Mouse (Mus musculus): ENCODE results near the gene Bysl.
"Not testable (repeated sequence)": the region's sequence is repeated elsewhere in the genome, so short reads cannot be mapped to it uniquely, and the experiment has no call there.

The Bysl gene

DNA sequence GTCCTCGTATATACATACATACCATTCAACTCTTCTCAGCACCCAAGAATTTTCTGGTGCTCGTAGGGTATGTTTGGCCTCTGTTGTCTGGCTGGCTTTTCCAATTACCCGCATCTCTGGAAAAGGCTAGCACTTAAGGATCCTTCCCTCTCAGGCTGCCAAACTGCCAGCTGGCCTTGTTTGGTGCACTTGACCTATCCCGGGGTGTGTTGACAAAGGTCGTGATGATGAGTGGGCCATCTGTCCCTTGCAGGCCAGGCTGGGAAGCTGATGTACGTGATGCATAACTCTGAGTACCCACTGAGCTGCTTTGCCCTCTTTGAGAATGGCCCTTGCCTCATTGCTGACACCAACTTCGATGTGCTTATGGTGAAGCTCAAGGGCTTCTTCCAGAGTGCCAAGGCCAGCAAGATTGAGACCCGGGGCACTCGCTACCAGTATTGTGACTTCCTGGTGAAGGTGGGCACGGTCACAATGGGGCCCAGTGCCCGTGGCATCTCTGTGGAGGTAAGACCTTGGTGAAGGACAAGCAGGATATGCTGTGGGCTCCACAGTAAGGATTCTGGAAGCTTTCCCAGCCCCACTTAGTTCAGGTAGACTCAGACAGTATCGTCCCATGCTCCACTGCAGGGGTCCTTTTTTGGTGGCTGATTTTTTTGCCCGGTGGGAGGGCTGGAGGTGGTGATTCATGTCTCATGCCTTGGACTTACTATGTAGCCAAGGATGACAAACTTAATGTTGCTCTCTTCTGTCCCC, 7.4 kb upstream of the Bysl start:
- DNase-seq (ENCODE audit: low spot score in 2 of 2) = no peak

DNA sequence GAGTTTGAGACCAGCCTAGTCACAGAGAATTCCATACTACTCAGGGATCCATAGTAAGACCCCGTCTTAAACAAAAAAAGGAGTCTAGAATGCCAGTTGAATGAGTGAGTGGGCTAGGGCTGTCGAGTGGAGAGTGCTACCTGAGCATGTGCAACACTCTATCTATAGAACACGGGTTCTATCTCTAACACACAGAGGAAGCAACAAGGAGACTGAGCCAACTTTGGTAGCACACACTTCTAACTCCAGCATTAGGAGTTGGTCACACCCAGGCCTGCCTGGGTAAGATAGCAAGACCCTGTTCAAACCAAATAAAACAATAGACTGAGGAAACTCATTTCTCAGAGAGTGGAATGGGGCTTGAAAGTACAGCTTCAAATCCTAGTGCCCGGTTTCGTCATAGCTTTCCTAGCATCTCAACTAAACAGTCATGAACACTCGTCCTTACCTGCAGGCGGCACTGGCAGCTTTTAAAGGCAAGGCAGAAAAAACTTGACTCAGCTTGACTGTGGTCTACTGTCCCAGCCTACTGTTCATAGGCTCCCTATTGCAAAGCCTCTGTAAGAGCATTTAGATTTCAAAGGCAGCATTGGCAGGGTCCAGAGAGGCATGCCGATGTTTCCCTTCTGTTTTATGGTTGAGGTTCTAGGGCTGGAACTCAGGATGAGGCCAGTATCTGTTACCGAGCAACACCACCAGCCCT, 6.5 kb upstream of the Bysl start:
- no peak for DNase-seq (ENCODE audit: low spot score in 2 of 2)

DNA sequence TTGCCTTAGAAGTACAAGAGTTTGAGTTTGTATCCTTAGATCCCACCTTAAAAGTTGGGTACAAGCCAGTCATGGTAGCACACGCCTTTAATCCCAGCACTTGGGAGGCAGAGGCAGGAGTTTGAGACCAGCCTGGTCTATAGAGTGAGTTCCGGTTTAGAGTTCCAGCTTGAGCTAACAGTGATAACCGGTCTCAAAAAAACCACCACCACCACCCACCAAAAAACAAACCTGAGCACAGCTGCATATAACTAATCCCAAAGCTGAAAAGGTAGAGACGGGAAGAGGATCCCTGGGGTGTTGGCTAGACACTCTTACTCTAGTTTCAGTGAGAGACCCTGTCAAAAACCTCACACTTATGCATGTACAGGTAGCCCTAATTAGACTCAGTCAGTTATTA, 5.4 kb upstream of the Bysl start:
- no peak for DNase-seq (ENCODE audit: low spot score in 2 of 2)

DNA sequence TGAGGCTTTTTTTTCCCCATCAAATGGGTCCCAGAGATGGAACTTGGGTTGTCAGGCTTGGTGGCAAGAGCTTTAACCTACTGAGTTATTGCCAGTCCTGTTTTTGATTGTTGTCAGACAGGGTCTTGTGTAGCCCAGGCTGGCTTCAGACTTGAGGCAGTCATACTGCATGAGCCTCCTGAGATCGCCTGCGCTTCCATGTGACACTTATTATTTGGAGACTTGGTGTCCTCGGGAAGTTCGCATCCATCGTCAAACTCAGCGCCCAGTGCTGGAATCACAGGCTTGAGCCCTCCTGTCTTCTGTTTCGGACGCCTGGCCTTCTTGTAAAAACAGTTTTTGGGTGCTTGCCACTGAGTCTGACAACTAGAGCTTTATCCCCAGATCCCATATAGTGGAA, 4.8 kb upstream of the Bysl start:
- no peak for DNase-seq (ENCODE audit: low spot score in 2 of 2)

DNA sequence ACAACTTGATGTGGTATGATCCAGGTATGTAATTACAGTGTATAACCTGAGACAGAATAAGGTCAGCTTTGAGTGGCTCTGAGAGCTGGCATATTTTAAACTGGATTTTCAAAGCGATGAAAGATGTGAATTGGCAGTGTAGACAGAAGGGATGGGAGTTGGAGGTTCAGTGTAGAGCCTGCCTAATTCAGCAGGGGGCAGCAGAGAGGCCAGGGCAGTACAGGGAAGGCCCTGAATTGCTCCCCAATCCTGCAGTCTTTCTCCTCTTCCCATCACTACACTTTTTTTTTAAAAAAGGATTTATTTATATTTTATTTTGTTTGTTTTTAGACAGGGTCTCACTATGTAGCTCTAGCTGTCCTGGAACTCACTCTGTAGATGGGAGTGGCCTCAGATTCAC, 2.7 kb upstream of the Bysl start:
- no peak for DNase-seq (ENCODE audit: low spot score in 2 of 2)

DNA sequence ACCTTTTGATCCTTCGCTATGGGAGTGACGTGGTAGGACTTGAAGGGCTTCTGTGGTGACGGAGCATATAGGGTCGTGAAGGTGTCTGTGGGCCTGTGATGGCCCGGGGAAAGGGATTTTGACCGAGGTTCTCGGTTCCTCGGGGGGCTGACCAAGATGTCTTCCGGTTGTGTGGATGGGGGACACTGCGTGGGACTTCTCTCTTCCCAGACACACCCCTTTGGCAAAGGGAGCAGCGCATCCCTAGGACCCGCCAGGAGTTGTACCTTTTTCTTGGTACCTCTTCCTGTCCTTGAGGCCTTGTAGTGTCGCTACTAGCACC, 330 bp upstream of the Bysl start:
- DNase-seq (ENCODE audit: low spot score in 2 of 2) = no peak

DNA sequence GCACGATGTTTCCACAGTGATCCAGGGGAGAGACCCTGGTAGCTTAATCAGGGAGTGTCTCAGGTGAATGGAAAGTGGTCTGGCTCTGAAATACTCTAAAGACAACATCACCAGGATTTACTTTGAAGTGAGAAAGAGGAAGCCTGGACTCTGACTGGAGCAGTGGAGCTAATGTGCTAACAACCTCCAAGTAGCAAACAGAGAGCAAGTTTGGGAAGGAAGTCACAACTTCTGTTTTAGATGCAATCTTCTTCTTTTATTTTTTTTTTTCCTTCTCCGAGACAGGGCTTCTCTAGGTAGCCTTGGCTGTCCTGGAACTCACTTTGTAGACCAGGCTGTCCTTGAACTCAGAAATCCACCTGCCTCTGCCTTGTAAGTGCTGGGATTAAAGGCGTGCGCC, 2.1 kb downstream of the Bysl start:
- DNase-seq (ENCODE audit: low spot score in 2 of 2) = no peak

DNA sequence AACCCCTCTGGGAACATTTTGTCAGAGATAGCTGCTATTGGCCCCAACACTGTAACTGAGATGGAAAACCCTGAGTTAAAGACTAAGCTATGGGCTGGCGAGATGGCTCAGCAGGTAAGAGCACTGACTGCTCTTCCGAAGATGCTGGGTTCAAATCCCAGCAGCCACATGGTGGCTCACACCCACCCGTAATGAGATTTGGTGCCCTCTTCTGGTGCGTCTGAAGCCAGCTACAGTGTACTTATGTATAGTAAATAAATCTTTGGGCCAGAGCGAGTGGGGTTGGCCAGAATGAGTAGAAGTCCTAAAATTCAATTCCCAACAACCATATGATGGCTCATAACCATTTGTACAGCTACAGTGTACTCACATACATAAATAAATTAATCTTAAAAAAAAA, 5.1 kb downstream of the Bysl start:
- no peak for DNase-seq (ENCODE audit: low spot score in 2 of 2)

DNA sequence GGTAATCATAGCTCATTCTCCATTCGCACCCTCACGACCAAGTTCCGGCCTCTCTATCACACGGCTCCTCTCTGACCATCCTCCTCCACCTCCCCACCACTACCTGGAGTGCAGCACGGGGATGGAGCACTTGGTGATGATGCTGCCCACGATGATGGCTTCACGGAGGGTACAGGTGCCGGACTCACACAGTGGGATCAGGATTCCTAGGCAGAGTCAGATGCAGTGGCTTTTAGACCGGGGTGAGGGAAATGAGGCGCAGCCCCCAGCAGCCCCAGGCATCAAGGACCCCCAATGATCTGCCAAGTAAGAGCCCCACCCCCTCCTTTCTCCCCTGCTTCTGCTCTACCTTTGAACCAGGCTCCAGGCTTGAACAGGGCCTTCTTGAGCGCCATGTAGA, 9.0 kb downstream of the Bysl start:
- no peak for DNase-seq (ENCODE audit: low spot score in 2 of 2)

DNA sequence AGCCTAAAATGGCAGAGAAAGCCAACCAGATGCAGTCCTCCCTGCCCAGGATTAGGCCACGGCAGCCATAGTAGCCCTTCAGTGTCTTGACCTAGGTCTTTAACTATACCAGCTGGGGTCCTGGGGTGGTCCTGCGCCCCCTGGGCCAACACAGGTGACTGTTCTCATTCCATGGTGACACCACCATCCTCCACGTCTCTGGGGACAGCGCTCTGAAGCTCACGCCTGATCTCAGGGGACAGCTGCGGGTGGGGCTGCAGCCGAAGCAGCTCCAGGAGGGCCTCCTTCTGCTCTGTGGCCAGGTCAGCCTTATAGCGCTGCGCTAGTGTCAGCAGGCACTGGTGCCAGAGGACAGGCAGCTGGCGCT, 9.9 kb downstream of the Bysl start:
- DNase-seq (ENCODE audit: low spot score in 2 of 2) = no peak

DNA sequence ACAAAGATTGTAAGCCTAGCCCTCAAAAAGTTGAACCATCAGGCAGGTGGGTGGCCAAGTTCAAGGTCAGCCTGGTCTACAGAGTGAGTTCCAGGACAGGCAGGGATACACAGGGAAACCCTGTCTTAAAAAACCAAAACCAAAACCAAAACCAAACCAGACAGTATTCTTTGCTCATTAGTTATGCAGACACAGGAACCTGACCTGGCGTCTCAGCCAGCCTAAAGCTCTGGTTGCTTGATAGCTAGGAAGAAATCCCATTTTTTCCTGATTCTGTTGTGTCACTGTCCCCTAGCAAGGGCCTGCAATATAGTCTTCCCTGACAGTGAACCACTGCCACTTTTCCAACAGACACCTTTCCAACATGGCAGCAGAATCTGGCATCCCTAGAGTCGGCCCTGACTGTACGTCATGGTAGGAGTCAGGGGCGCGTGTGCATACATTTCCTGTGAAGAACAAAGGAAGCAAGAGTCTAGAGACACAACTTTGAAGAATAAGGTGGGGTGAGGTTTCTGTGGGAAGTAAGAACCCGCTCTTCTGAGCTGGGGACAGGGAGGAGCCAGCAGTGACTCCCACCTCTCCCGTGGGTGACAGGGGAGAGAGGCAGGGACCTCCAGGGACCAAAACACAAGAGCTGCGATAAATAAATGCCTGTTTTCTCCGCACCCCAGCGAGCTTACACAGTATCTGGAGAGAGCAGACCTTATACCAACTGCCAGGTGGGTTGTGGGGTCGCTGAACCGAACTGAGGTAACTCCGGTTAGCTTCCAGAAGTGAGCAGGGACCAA, 10.5 kb downstream of the Bysl start:
- no peak for DNase-seq (ENCODE audit: low spot score in 2 of 2)

DNA sequence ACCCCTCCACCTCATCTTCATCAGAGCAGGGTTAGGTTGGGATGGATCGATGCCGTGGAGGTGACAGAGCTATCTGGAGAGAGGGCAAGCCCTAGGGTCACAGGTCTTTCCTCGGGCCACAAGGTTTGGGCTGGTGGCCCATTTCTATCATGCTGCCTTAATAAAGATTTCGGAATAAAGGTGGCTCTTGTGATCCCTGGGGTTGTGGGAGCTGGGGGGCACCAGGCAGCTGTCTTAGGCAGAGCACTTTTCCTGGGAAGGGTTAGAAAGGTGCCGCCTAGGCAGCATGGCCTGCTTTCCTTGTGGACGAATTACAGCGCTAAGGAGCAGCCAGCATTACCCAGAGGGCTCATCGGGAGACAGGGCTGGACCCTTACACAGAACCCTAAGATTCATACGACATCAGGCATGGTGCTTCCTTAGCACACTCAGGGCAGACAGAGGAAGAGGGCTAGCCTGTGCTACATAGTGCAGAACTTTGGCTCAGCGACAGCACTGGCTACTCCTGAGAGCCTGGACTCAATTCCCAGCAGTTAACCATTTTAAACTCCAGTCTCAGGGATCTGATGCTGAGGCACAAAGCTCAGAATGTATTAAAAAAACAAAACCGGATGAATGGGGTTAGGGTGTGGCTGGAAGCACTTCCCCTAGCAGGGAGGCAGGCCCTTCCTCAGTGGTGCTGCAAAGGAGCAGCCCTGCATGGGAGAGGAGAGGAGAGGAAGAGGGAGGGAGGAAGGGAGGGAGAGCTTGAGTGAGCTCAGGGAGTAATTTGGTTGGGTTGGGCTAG, 11.6 kb downstream of the Bysl start:
- DNase-seq (ENCODE audit: low spot score in 2 of 2) = no peak

DNA sequence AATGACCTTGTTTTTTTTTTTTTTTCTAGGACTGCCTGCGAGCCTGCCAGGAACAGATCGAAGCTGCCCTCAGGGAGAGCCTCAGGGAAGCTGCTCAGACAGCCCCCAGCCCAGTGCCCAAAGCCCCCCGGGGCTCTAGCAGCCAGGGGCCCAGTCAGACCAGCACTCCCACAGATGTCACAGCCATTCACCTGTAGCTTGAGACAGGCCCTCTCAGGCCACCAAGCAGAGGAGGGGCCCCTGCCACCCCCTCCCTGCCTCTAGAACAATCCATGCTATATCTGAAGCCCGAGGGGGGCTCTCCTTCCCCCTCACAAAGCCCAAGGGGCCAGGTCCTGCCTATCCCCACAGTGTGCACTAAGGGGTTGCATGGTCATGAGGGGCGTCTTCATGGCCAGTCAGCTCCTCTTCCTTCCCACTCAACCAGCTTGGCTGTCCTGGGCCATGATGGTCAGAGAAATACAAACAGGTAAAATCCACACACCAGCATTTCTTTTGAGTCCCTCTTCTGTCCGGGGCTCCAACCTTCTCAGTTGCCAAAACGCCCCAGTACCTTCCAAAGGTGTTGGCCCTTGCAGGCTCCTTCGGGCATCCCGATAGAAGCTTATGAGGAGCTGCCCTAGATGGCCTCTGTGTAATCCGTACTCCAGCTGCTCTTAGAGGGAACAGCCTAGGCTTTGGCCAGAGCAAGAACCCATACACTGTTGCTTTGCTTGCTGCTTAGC, 12.6 kb downstream of the Bysl start:
- DNase-seq (ENCODE audit: low spot score in 2 of 2) = not testable (repeated sequence)

DNA sequence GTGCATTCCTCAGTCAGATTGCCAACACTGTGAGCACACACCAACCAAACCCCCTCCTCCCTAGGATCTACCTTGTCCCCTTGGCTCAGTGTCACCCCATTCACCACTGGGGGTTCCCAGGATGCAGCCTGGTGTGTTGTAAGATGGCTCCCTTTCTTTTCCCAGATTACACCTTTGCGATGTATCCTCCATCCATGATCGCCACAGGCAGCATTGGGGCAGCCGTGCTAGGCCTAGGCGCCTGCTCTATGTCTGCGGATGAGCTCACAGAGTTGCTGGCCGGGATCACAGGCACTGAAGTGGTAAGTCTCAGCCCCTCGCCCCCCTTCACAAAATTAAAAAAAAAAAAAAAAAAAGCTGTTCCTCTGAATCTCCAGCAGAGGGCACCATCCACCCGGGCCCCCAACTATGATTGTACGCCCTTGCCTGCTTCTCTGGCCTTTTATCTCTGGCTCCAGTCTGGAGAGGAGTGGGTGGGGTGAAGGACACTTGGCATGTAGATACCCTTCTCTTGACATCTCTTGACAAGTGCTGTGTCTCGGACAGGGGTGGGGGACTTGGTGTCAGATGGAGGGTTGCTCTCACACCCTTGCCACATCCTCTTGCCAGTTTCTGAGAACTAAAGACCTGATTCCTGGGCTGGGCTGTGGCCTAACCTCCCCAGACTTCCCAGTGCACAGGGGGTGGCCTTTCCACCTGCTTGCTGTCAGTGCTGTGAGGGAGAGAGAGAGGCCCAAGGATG, 13.3 kb downstream of the Bysl start:
- no peak for DNase-seq (ENCODE audit: low spot score in 2 of 2)

DNA sequence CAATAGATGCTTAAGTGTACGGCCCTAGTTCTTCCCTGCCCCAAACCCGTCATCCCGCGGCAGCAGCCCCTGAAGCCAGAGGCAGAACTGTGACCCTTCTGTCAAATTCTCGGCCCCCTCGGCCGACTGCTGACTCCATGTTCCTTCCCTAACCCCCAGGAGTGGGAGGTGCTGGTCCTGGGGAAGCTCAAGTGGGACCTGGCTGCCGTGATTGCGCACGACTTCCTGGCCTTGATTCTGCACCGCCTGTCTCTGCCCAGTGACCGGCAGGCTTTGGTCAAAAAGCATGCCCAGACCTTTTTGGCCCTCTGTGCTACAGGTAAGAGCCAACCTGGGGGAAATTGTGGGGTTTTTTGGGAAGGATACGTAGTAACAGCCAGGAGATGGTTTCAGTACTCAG, 14.0 kb downstream of the Bysl start:
- DNase-seq (ENCODE audit: low spot score in 2 of 2) = no peak

DNA sequence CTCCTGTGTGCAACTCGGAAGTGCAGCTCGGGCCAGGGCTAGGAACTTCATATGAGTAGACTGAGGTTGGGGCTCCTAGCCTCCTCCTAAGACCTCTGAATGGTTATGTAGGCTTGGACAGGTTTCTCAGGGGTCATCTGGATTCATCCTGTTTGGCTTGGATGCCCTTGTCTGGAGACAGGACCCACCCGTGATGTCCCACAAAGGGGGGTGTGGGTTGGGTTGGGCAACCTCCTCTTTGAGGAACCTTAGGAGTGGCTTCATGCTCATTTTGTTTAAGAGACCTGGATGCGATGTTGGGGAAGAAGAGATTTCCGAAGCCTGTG, 14.5 kb downstream of the Bysl start:
- no peak for DNase-seq (ENCODE audit: low spot score in 2 of 2)

DNA sequence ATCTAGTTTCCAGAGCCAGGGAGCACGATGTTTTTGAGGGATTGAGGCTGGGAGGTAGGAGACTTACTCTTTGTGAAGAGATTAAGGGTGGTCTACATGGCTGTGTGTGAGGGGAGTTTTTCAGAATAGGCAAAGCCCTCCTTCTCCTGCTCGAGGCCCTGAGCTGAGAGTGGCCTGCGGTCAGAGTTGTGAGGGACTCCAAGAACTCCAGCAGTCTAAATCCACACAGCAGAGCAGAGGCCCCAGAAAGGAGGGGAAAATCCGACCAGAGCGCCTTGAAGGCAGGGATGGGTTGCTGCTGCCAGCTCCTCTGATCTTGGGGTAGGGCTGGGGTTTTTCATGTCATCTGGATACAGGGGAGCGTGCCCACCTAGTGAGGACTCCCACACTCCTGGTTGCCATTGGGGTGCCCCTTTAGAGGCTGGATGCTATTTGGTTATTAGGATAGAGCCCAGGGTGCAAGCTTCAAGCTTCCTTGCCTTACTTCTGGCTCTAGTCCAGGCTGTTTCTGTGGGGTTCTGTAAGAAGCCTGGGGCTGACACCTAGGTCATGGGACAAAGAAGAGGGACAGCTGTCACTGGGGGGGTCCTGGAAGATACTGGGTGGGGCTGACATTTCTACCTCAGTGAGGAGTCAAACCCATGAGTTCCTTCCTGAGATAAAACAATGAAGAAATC, 15.0 kb downstream of the Bysl start:
- DNase-seq (ENCODE audit: low spot score in 2 of 2) = no peak

DNA sequence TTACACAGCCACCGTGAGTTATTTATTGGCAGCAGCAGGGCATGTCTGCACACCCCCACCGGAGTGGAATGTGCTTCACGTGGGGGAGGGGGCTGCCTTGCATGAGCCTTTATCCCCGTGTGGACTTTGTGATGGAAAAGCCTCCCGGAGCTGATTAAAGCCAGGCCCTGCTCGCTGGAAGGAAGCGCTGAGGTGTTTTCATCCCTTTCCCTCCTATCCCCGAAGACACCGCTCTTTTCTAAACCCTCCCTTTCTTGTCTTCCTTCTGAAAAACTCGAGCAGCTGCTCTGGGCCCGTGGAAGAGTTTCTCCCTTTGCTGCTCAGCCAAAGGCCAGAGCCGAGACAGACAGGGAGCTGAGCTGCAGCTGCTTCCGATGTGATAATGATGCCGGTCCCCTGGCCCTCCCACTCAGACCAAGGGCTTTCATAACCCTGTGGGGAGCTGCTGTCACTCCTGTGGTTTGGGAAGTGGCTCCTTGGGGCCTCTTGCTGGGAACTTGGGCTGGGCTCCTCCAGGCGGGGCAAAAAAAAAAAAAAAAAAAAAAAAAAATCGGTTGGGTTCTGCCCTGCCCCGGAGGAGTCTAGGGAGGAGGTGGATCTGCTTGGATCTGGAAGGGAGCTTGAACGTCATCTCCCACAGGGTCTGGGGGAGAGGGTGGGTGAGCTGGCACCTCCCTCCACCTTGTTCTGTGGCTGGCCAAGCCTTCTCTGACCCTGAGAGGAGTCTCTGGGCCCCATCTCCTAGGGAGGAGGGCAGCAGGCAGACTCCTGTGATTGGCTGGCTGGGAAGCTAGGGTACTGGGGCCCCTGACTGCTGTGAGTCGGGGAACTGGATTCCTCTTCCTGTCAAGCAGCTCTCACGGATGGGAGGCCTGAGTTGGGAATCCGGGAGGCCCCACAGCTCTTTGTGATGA, 15.8 kb downstream of the Bysl start:
- peak in 1 of 2 experiments; percentile 51 for DNase-seq (ENCODE audit: low spot score in 2 of 2)

DNA sequence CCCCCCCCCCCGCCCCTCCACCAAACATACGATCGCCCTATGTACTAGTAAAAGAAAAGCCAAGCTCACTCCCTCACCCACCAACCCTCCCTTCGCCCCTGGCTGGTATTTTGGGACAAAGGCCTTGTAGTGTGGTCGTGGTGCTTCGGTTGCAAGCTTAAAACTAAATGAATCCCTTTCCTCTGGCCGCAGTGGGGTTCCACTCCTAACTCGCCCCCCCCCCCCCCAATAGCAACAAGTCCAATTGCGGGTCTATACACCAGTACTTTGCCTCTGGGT, 16.4 kb downstream of the Bysl start:
- no peak for DNase-seq (ENCODE audit: low spot score in 2 of 2)
